Mouse (Mus musculus) brain, adult 10 weeks (tissue): ENCODE results near the gene Mmp15. TPM values are rescaled to one million over a fixed set of nuclear protein-coding genes. Genes with fewer than 3 reads are reported as not detected.

Experiments
- polyA plus RNA-seq: library from polyadenylated mRNA; stranded (reverse); fragments of 350-450 nt; fragmentation: Illumina TruSeq; extraction: RNeasy Lipid Tissue Mini Kit (QIAGEN cat#74804); gene quantifications from one replicate; pipeline ENCODE4 v1.2.3, GENCODE M21; 2015; ENCODE audit warnings: low read depth, low replicate concordance

Mmp15 gene
- polyA plus RNA-seq, result 9.5 TPM

DNA sequence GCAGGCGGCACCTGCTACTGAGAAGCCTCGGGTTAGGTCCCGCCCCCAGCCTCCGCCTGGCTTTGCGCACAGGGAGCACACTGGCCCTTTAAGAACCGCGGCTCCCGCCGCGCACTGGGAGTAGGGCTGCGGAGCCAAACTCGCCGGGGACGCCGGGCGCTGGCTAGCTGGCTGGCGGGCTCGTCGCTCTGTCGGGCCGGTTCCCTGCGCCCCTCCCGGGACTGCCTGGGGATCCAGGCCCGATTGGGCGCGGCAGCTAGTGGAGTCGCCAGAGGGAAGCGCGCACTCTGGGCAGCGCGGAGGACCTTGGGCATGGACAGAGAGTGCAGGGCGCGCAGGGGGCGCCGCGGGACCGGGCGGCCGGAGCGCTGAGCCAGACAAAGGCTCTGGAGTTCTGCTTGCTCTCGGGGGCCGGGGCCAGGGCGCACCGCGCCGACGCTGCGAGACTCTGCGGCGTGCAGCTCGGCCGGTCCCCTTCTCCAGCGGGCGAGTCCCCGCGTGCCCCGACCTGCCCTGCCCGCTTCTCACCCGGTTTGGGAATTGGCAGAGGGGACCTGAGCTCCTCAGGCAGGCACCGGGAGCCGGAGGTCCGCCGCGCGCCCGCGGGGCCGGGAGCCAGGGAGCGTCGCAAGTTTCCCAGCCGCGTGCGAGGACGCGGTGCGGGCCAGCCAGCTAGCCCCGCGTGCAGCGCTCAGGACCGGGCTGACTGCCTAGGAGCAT lies at the start of gene Mmp15:
Gene Mmp15, plus strand, starts transcription at position 118 of the 720 bp plus-strand sequence.

DNA sequence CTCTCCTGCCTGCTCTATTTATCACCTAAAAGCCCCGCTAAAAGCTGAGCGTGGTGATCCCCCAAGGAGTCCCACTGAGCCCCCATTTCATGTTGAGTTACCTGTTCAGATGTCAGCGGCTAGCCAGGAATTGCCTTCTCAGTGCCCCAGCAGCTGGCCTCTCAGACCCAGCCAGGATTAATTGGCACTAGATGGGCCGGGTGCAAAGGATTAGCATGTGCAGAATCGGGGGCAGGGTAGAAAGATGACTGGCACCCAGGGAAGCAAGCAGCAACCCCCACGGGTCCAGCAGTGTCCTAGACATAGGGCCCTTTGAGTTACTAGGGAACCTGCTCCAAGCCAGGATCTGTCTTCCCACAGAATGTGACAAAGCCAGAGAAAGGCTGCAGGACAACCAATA lies 45.6 kb upstream of the Mmp15 start, which contains the start of gene Cngb1:
Gene Cngb1, minus strand, starts transcription at position 155 of the 400 bp plus-strand sequence.

DNA sequence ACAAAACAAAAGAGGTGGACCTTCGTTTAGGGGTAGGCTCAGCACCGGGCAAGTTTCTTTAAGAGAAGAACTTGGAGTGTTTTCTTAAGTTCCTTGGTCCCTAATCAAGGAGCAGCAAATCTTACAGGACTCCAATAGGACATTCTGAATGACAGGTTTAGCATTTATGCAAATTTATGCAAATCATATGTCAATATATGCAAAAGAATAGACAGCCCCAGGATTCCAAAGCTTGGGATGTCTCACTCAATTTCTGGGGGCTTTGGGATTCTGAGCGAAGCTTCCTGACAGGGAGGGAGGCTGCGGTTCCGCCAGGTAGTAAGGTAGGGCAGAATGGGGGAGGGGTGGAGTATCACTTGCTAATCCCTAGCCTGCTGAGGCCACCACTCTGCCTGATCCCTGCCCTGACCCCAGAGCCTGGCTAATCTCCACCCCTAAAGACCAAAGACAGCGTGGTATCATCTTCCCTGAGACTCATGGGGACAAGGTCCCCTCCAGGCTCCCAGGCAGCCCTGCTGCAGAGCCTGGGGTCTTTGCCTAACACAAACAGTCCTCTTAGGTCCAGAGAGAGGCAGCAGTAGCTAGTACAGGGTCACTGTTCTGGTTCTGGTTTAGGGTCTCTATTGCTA lies 41.6 kb upstream of the Mmp15 start, which contains the start of gene Tepp:
Gene Tepp, plus strand, starts transcription at position 225 of the 629 bp plus-strand sequence.

DNA sequence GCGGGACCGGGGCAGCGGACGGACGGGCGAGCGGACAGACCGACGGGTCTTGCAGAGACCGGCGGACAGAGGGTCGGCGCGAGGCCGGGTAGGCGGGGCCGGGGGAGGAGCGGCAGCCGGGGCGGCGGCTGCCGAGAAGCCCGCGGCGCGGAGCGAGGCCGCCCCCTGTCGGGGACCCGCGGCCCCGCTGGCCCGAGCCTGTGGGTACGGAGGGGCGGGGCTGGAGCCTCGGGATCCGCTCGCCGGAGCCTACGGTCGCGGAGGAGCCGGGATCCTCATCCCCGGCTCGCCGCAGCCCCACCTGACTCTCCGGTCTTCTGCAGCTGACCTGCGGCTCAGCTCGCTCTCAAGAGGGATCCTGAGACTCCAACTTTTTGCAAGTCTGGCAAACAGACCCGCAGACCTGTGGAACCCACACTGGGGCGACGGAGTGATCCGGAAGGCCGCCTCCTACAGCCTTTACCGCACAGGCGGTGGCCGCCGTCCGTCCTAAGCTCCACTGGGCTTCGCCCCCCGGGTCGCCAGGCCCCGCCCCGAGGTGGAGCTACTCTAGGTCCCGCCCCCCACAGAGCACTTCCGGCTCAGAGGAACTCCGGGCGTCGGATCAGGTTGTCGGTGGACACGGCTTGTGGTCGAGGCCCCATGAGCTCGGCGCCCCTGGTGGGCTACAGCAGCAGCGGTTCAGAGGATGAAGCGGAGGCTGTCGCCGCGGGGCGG lies 20.2 kb upstream of the Mmp15 start, which contains the start of the genes Zfp319 and Usb1:
Gene Zfp319, minus strand, starts transcription at position 231 of the 717 bp plus-strand sequence.
Gene Usb1, plus strand, starts transcription at position 565 of the 717 bp plus-strand sequence.

Other genes starting within 250 kb of the Mmp15 start
- gene Kifc3, start 149.5 kb upstream of the Mmp15 start, polyA plus RNA-seq, result 34.2 TPM
- gene Cngb1, start 45.7 kb upstream of the Mmp15 start, polyA plus RNA-seq, result 0.21 TPM
- not detected for gene Tepp, start 41.7 kb upstream of the Mmp15 start, polyA plus RNA-seq
- gene Zfp319, start 20.3 kb upstream of the Mmp15 start, polyA plus RNA-seq, result 7.8 TPM
- 10.5 TPM for gene Usb1, start 20.0 kb upstream of the Mmp15 start, polyA plus RNA-seq
- 77.2 TPM for gene Cfap20, start 82.6 kb downstream of the Mmp15 start, polyA plus RNA-seq
- 79.1 TPM for gene Csnk2a2, start 137.8 kb downstream of the Mmp15 start, polyA plus RNA-seq
- gene Ccdc113, start 181.8 kb downstream of the Mmp15 start, polyA plus RNA-seq, result 4.7 TPM
- not detected for gene Prss54, start 224.1 kb downstream of the Mmp15 start, polyA plus RNA-seq